Mouse (Mus musculus) neural tube, embryonic 11.5 days (tissue): ENCODE results near the gene C130032M10Rik. TPM values are rescaled to one million over a fixed set of nuclear protein-coding genes. Genes with fewer than 3 reads are reported as not detected.
"Not testable (repeated sequence)": the region's sequence is repeated elsewhere in the genome, so short reads cannot be mapped to it uniquely, and the experiment has no call there.

Source experiments
- ATAC-seq: fragments of 200-750 bp; cut with Nextera tagmentation; 2 replicates; pipeline ENCODE4 v1.8.0; 2017; ENCODE audit warnings: moderate number of reproducible peaks, mild to moderate bottlenecking, moderate TSS enrichment, moderate library complexity; ENCODE audit not compliant: insufficient read depth, low FRiP score, low TSS enrichment
- DNase-seq: peaks from one replicate; pipeline ENCODE4 v3.0.0-alpha.2; 2015; ENCODE audit warnings: low spot score
- H3K27ac ChIP-seq: fragments of 300-500 bp; sonication (generic); 2 replicates; pipeline ENCODE4 v1.5.1; 2014; ENCODE audit warnings: low read depth, mild to moderate bottlenecking, low read length
- H3K27me3 ChIP-seq: fragments of 300-500 bp; sonication (generic); 2 replicates; pipeline ENCODE4 v1.6.1; 2014; ENCODE audit warnings: mild to moderate bottlenecking, low read length, mixed read lengths; ENCODE audit not compliant: control insufficient read depth, insufficient read depth
- H3K36me3 ChIP-seq: fragments of 300-500 bp; sonication (generic); 2 replicates; pipeline ENCODE4 v1.6.1; 2014; ENCODE audit warnings: mild to moderate bottlenecking, low read length, moderate library complexity, mixed read lengths; ENCODE audit not compliant: control insufficient read depth, insufficient read depth
- H3K4me1 ChIP-seq: fragments of 300-500 bp; sonication (generic); 2 replicates; pipeline ENCODE4 v1.6.1; 2014; ENCODE audit warnings: low read length, mixed read lengths; ENCODE audit not compliant: control insufficient read depth, insufficient read depth
- H3K4me2 ChIP-seq: fragments of 300-500 bp; sonication (generic); 2 replicates; pipeline ENCODE4 v1.6.1; 2014; ENCODE audit warnings: low read depth, mild to moderate bottlenecking, moderate library complexity
- H3K4me3 ChIP-seq: fragments of 300-500 bp; sonication (generic); 2 replicates; pipeline ENCODE4 v1.5.1; 2014; ENCODE audit warnings: low read depth, low read length
- H3K9ac ChIP-seq: fragments of 300-500 bp; sonication (generic); 2 replicates; pipeline ENCODE4 v1.6.1; 2014; ENCODE audit warnings: mild to moderate bottlenecking, low read length
- H3K9me3 ChIP-seq: fragments of 300-500 bp; sonication (generic); 2 replicates; pipeline ENCODE4 v1.6.1; 2016; ENCODE audit warnings: low read length; ENCODE audit not compliant: control insufficient read depth
- WGBS: fragments of 180-500 bp; shearing (Covaris S2); extraction: QIAGEN DNeasy Blood & Tissue Kit; methylation state at CpG from one replicate; pipeline ENCODE4 v1.1.7; 2014; 5-methylcytosine and 5-hydroxymethylcytosine counted together
- polyA plus RNA-seq: library from polyadenylated mRNA; unstranded; fragments of >200 nt; fragmentation: Nextera tagmentation; extraction: Ambion mirVana; gene quantifications from 2 replicates; pipeline ENCODE4 v1.2.1, GENCODE M21; 2014

C130032M10Rik gene
- polyA plus RNA-seq, 1 experiment from 2014 or later = not detected

GRCm38 (mm10) chr9:114506564-114506963 is 8.9 kb upstream of the C130032M10Rik start:
- WGBS = 81% methylated on average over 4 of the region's 4 CpGs
- no peaks in the 10 kb centered on the region; the same call in 1 of the 2 replicates for H3K9me3 ChIP-seq
- H3K4me1 ChIP-seq = no peaks in the 10 kb centered on the region
- peaks cover 13% of the 10 kb centered on the region for H3K36me3 ChIP-seq
- no peak overlapping the region for H3K4me2 ChIP-seq
- DNase-seq = no peak
- H3K9ac ChIP-seq = no peak overlapping the region
- H3K27me3 ChIP-seq = no peaks in the 10 kb centered on the region
- ATAC-seq = no peak
- no peak overlapping the region for H3K27ac ChIP-seq
- no peak overlapping the region for H3K4me3 ChIP-seq

- Histone ChIP-seq H3K9ac (no peak overlapping the region), H3K27me3 (no peaks in the 10 kb centered on the region), H3K4me2 (no peak overlapping the region), H3K4me1 (no peaks in the 10 kb centered on the region), H3K36me3 (peaks cover 18% of the 10 kb centered on the region), H3K27ac (no peak overlapping the region), H3K9me3 (peaks cover 4% of the 10 kb centered on the region), H3K4me3 (no peak overlapping the region)
- DNase-seq (no peak), ATAC-seq (no peak)
- 94% methylated on average over 9 of the region's 9 CpGs for WGBS
Observed at GRCm38 (mm10) chr9:114507421-114507820, 8.1 kb upstream of the C130032M10Rik start.

- peaks cover 21% of the 10 kb centered on the region for H3K9me3 ChIP-seq
- no peak for ATAC-seq
- WGBS = 92% methylated on average over 9 of the region's 9 CpGs
Observed at GRCm38 (mm10) chr9:114509785-114510184, 5.7 kb upstream of the C130032M10Rik start.

GRCm38 (mm10) chr9:114512831-114513230 is 2.7 kb upstream of the C130032M10Rik start:
- 96% methylated on average over 21 of the region's 21 CpGs for WGBS

More at GRCm38 (mm10) chr9:114509785-114510184, 5.7 kb upstream of the C130032M10Rik start:
- no peak overlapping the region for H3K4me2 ChIP-seq
- no peak overlapping the region for H3K27ac ChIP-seq
- no peak overlapping the region for H3K4me3 ChIP-seq
- DNase-seq = no peak
- H3K9ac ChIP-seq = no peak overlapping the region
- H3K27me3 ChIP-seq = no peaks in the 10 kb centered on the region
- no peaks in the 10 kb centered on the region for H3K4me1 ChIP-seq
- H3K36me3 ChIP-seq = peaks cover 39% of the 10 kb centered on the region

GRCm38 (mm10) chr9:114517924-114518497 is 2.5 kb downstream of the C130032M10Rik start:
- H3K4me1 ChIP-seq = no peaks in the 10 kb centered on the region
- no peak for DNase-seq
- no peak overlapping the region for H3K4me2 ChIP-seq
- no peaks in the 10 kb centered on the region for H3K27me3 ChIP-seq
- ATAC-seq = no peak
- H3K9ac ChIP-seq = no peak overlapping the region
- H3K36me3 ChIP-seq = peaks cover 18% of the 10 kb centered on the region
- H3K4me3 ChIP-seq = no peak overlapping the region
- 80% methylated on average over 13 of the region's 13 CpGs for WGBS
- H3K9me3 ChIP-seq = peaks cover 11% of the 10 kb centered on the region
- H3K27ac ChIP-seq = no peak overlapping the region

More at GRCm38 (mm10) chr9:114512831-114513230, 2.7 kb upstream of the C130032M10Rik start:
- Histone ChIP-seq H3K27ac (no peak overlapping the region), H3K36me3 (peaks cover 42% of the 10 kb centered on the region), H3K9ac (no peak overlapping the region), H3K4me3 (no peak overlapping the region), H3K4me2 (no peak overlapping the region), H3K4me1 (no peaks in the 10 kb centered on the region), H3K9me3 (peaks cover 21% of the 10 kb centered on the region), H3K27me3 (no peaks in the 10 kb centered on the region)
- no peak for ATAC-seq
- DNase-seq = no peak

GRCm38 (mm10) chr9:114518812-114519477 is 3.4 kb downstream of the C130032M10Rik start:
- Histone ChIP-seq H3K4me2 (no peak overlapping the region), H3K27ac (no peak overlapping the region), H3K4me1 (no peaks in the 10 kb centered on the region), H3K4me3 (no peak overlapping the region), H3K27me3 (no peaks in the 10 kb centered on the region), H3K9me3 (peaks cover 2% of the 10 kb centered on the region; the same call in 1 of the 2 replicates), H3K9ac (no peak overlapping the region), H3K36me3 (peaks cover 8% of the 10 kb centered on the region)
- DNase-seq = no peak
- WGBS = 56% methylated on average over 9 of the region's 9 CpGs
- no peak for ATAC-seq

GRCm38 (mm10) chr9:114520529-114520928 is 5.0 kb downstream of the C130032M10Rik start:
- not testable (repeated sequence) for H3K4me1 ChIP-seq, H3K9ac ChIP-seq, H3K4me2 ChIP-seq, DNase-seq, H3K27ac ChIP-seq, H3K27me3 ChIP-seq, H3K9me3 ChIP-seq, ATAC-seq, H3K4me3 ChIP-seq, H3K36me3 ChIP-seq
- 77% methylated on average over 4 of the region's 4 CpGs for WGBS

GRCm38 (mm10) chr9:114522041-114522440 is 6.5 kb downstream of the C130032M10Rik start:
- ATAC-seq = no peak
- no peak overlapping the region for H3K9ac ChIP-seq
- no peak for DNase-seq
- no peak overlapping the region for H3K27ac ChIP-seq
- no peak overlapping the region for H3K4me3 ChIP-seq
- H3K4me1 ChIP-seq = peaks cover 18% of the 10 kb centered on the region
- no peaks in the 10 kb centered on the region for H3K36me3 ChIP-seq
- H3K4me2 ChIP-seq = no peak overlapping the region
- H3K9me3 ChIP-seq = no peaks in the 10 kb centered on the region
- WGBS = 63% methylated on average over 5 of the region's 5 CpGs
- no peaks in the 10 kb centered on the region for H3K27me3 ChIP-seq

- H3K9ac ChIP-seq = no peak overlapping the region
- H3K9me3 ChIP-seq = no peaks in the 10 kb centered on the region
- DNase-seq (no peak), ATAC-seq (no peak)
- peaks cover 20% of the 10 kb centered on the region for H3K4me1 ChIP-seq
- no peaks in the 10 kb centered on the region for H3K36me3 ChIP-seq
- no peak overlapping the region for H3K27ac ChIP-seq
- no peak overlapping the region for H3K4me2 ChIP-seq
- H3K27me3 ChIP-seq = no peaks in the 10 kb centered on the region
- 89% methylated on average over 9 of the region's 9 CpGs for WGBS
- H3K4me3 ChIP-seq = no peak overlapping the region
Observed at GRCm38 (mm10) chr9:114522501-114522900, 7.0 kb downstream of the C130032M10Rik start.
